Mouse (Mus musculus) cortical plate, adult 2 months (tissue): ENCODE data around the gene Cdc42.

Experiments
- CTCF ChIP-seq: fragments of 200-500 bp; IDR thresholded peaks from 2 replicates; pipeline ENCODE4 v1.5.1; 2011; ENCODE audit warnings: mild to moderate bottlenecking, control low read depth, low read length; ENCODE audit not compliant: insufficient read depth; ENCODE audit errors: extremely low read depth
- POLR2A ChIP-seq: fragments of 200-500 bp; IDR thresholded peaks from 2 replicates; pipeline ENCODE4 v1.6.1; 2011; ENCODE audit warnings: mild to moderate bottlenecking, low read length, control low read depth; ENCODE audit not compliant: insufficient read depth; ENCODE audit errors: extremely low read depth

- no peak for TF ChIP-seq POLR2A
- TF ChIP-seq CTCF, result no peak
Observed at GRCm38 (mm10) chr4:137313511-137313910, 44.0 kb downstream of the Cdc42 start.
